Mouse (Mus musculus) embryonic fibroblast, embryonic 13.5 days (primary cell): ENCODE data around the gene Hddc2.

Source experiments
- CTCF ChIP-seq: IDR thresholded peaks from 2 replicates; pipeline ENCODE4 v1.5.1; 2011; ENCODE audit warnings: mild to moderate bottlenecking, control low read depth, low read length, moderate library complexity, borderline replicate concordance; ENCODE audit not compliant: insufficient read depth
- POLR2A ChIP-seq: IDR thresholded peaks from 2 replicates; pipeline ENCODE4 v1.6.1; 2011; ENCODE audit warnings: low read depth, mild to moderate bottlenecking, control low read depth, low read length, moderate library complexity

DNA sequence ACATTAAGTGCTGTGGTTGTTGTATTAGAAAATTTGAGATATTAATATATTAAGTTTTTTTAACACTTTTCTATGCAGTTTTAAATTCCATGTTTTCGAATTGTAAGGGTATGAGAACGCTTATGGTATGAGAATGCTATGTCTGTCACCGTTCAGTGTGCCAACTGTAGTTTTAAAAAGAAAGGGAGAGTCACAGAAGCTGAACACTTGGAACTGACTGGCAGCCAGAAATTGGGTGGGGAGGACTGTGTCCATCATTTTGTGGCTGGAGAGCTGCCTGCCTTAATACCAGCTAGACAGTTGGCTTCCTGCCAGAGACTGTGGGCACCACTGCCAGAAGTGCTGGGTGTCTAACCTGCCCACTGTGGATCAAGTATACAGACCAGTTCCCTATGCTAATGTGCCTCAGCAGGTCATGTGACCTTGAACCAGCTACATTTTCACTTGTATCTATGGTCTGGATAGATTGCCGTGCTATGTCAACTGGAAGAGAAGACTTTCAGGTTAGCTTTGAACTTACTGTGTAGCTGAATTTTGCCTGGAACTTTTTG lies 18.1 kb downstream of the Hddc2 start:
- TF ChIP-seq CTCF (no peak), POLR2A (no peak)
